In the genomic region with DNA sequence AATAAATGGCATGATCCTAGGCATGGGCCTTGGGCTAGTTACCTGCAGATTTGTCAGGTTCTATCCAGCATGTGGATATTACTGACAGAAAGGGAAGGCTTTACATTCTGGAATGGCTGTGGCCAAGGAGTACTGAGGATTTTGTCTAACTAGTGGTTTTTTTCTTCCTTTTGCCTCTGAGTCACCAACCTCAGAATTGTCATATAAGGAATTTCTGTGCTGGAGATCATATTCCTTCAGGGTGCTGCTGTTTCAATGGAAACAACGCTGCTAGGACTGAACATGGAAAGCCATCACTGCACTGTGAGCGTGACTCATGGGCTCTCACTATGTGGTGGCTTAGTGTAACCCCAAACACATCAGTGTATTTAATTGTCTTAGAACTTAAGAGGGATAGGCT, we compare ENCODE assay signal across 24 mouse cellular contexts.
"Had no signal": no experiment of that assay in that cellular context is flagged by ENCODE, and none has a peak within 500 bp of the region (broad histone marks: within the 10 kb centered on the region; RNA-seq: fewer than 3 reads in every experiment).

No protein-coding gene starts in this region.

- H3K4me1 ChIP-seq: heart, embryonic 13.5 days; heart, embryonic 15.5 days; hindbrain, embryonic 12.5 days; intestine, embryonic 15.5 days; limb, embryonic 10.5 days; limb, embryonic 12.5 days; liver, embryonic 13.5 days; liver, embryonic 15.5 days had no signal

- H3K9me3 ChIP-seq: heart, embryonic 13.5 days; heart, embryonic 15.5 days; hindbrain, embryonic 12.5 days; intestine, embryonic 15.5 days; limb, embryonic 10.5 days; limb, embryonic 12.5 days; liver, embryonic 13.5 days; liver, embryonic 15.5 days had no signal

- H3K4me3 ChIP-seq: gastrocnemius, adult 2 months; heart, adult 2 months; heart, embryonic 13.5 days; heart, embryonic 15.5 days; hindbrain, embryonic 12.5 days; intestine, embryonic 15.5 days; layer of hippocampus, adult 2 months; limb, embryonic 10.5 days; limb, embryonic 12.5 days; liver, embryonic 13.5 days; liver, embryonic 15.5 days had no signal

- H3K27ac ChIP-seq: gastrocnemius, adult 2 months; heart, adult 2 months; heart, embryonic 13.5 days; heart, embryonic 15.5 days; hindbrain, embryonic 12.5 days; hindbrain, embryonic 14.5 days; intestine, embryonic 15.5 days; layer of hippocampus, adult 2 months; limb, embryonic 10.5 days; limb, embryonic 12.5 days; liver, embryonic 13.5 days; liver, embryonic 15.5 days had no signal

- DNase-seq: gastrocnemius, adult 2 months; gastrocnemius, postnatal 10 days; gastrocnemius, postnatal 25 days; heart, adult 2 months; heart, postnatal 14 days; heart, postnatal 36 days; kidney, adult 18-20 months; kidney, adult 8-10 months; kidney, postnatal 10 days; kidney, postnatal 25 days; kidney, postnatal 4 days; liver; liver, embryonic 13.5 days had no signal

- H3K4me2 ChIP-seq: heart, embryonic 11.5 days; heart, embryonic 13.5 days; heart, embryonic 15.5 days; hindbrain, embryonic 12.5 days; hindbrain, embryonic 14.5 days; intestine, embryonic 15.5 days; limb, embryonic 12.5 days; liver, embryonic 11.5 days; liver, embryonic 13.5 days; liver, embryonic 15.5 days had no signal

- H3K27me3 ChIP-seq: heart, embryonic 13.5 days; heart, embryonic 15.5 days; hindbrain, embryonic 12.5 days; intestine, embryonic 15.5 days; limb, embryonic 12.5 days; liver, embryonic 13.5 days; liver, embryonic 15.5 days had no signal

- H3K36me3 ChIP-seq: heart, embryonic 13.5 days; heart, embryonic 15.5 days; hindbrain, embryonic 12.5 days; intestine, embryonic 15.5 days; limb, embryonic 10.5 days; limb, embryonic 12.5 days; liver, embryonic 13.5 days; liver, embryonic 15.5 days had no signal
